Mouse (Mus musculus): ENCODE results near the gene Vmac. TPM values are rescaled to one million over a fixed set of nuclear protein-coding genes. Genes with fewer than 3 reads are reported as not detected.
A peak's percentile ranks its signal among the peaks of the same experiment; 100 is the strongest.

The Vmac gene
- polyA plus RNA-seq, 1 experiment from 2014 or later = 18.6 TPM

- Histone ChIP-seq H3K27ac (replicated peaks; ENCODE audit: low read depth, low read length) (no peak overlapping the region), H3K4me2 (ENCODE audit: low read depth, low read length) (no peak overlapping the region), H3K4me3 (ENCODE audit: low read depth, low read length) (no peak overlapping the region), H3K9ac (ENCODE audit: low read depth, low read length) (no peak overlapping the region), H3K36me3 (ENCODE audit: control insufficient read depth, insufficient read depth, low read length) (no peaks in the 10 kb centered on the region), H3K9me3 (ENCODE audit: control insufficient read depth, low read length) (no peaks in the 10 kb centered on the region), H3K4me1 (ENCODE audit: control insufficient read depth, insufficient read depth, low read length) (peaks cover 16% of the 10 kb centered on the region), H3K27me3 (replicated peaks; ENCODE audit: control insufficient read depth, insufficient read depth, low read length) (peaks cover 14% of the 10 kb centered on the region)
- ATAC-seq (ENCODE audit: low read depth) (no peak), DNase-seq (ENCODE audit: low spot score) (no peak)
- 65% methylated on average over 3 of the region's 3 CpGs for WGBS
Measured at GRCm38 (mm10) chr17:56761077-56761476, 43.3 kb upstream of the Vmac start.

- 45% methylated on average over 7 of the region's 7 CpGs for WGBS
- peaks cover 16% of the 10 kb centered on the region for H3K4me1 ChIP-seq (ENCODE audit: control insufficient read depth, insufficient read depth, low read length)
- H3K9ac ChIP-seq (ENCODE audit: low read depth, low read length) = no peak overlapping the region
- H3K4me2 ChIP-seq (ENCODE audit: low read depth, low read length) = no peak overlapping the region
- no peak overlapping the region for H3K4me3 ChIP-seq (ENCODE audit: low read depth, low read length)
- no peaks in the 10 kb centered on the region for H3K9me3 ChIP-seq (ENCODE audit: control insufficient read depth, low read length)
- no peak overlapping the region for H3K27ac ChIP-seq (replicated peaks; ENCODE audit: low read depth, low read length)
- no peaks in the 10 kb centered on the region for H3K36me3 ChIP-seq (ENCODE audit: control insufficient read depth, insufficient read depth, low read length)
- DNase-seq (ENCODE audit: low spot score) = no peak
- peaks cover 32% of the 10 kb centered on the region for H3K27me3 ChIP-seq (replicated peaks; ENCODE audit: control insufficient read depth, insufficient read depth, low read length)
- no peak for ATAC-seq (ENCODE audit: low read depth)
Measured at GRCm38 (mm10) chr17:56759261-56759660, 41.4 kb upstream of the Vmac start.

GRCm38 (mm10) chr17:56758132-56758531, 40.3 kb upstream of the Vmac start:
- H3K4me1 ChIP-seq (ENCODE audit: control insufficient read depth, insufficient read depth, low read length) = peaks cover 24% of the 10 kb centered on the region
- H3K4me2 ChIP-seq (ENCODE audit: low read depth, low read length) = peak overlapping the region; percentile 99; the same call in 1 of the 2 replicates
- H3K36me3 ChIP-seq (ENCODE audit: control insufficient read depth, insufficient read depth, low read length) = no peaks in the 10 kb centered on the region
- no peak overlapping the region for H3K27ac ChIP-seq (replicated peaks; ENCODE audit: low read depth, low read length)
- no peak overlapping the region for H3K4me3 ChIP-seq (ENCODE audit: low read depth, low read length)
- 4% methylated on average over 12 of the region's 12 CpGs for WGBS
- no peaks in the 10 kb centered on the region for H3K9me3 ChIP-seq (ENCODE audit: control insufficient read depth, low read length)
- peak; percentile 67 for DNase-seq (ENCODE audit: low spot score)
- ATAC-seq (ENCODE audit: low read depth) = no peak
- no peak overlapping the region for H3K9ac ChIP-seq (ENCODE audit: low read depth, low read length)
- H3K27me3 ChIP-seq (replicated peaks; ENCODE audit: control insufficient read depth, insufficient read depth, low read length) = peaks cover 42% of the 10 kb centered on the region

GRCm38 (mm10) chr17:56757416-56758123, 39.7 kb upstream of the Vmac start, which contains the start of gene Nrtn:
Nrtn (minus strand) TSS chr17:56757530.
- no peaks in the 10 kb centered on the region for H3K9me3 ChIP-seq (ENCODE audit: control insufficient read depth, low read length)
- H3K4me3 ChIP-seq (ENCODE audit: low read depth, low read length) = peak within 1 kb of the TSS; percentile 59
- ATAC-seq (ENCODE audit: low read depth) (peak; percentile 72), DNase-seq (ENCODE audit: low spot score) (peak; percentile 91)
- under 1% methylated on average over 17 of the region's 48 CpGs for WGBS
- peak within 1 kb of the TSS; percentile 71 for H3K9ac ChIP-seq (ENCODE audit: low read depth, low read length)
- no peaks in the 10 kb centered on the region for H3K36me3 ChIP-seq (ENCODE audit: control insufficient read depth, insufficient read depth, low read length)
- peaks cover 18% of the 10 kb centered on the region for H3K4me1 ChIP-seq (ENCODE audit: control insufficient read depth, insufficient read depth, low read length)
- H3K27me3 ChIP-seq (replicated peaks; ENCODE audit: control insufficient read depth, insufficient read depth, low read length) = peaks cover 47% of the 10 kb centered on the region
- H3K27ac ChIP-seq (replicated peaks; ENCODE audit: low read depth, low read length) = no peak within 1 kb of the TSS
- H3K4me2 ChIP-seq (ENCODE audit: low read depth, low read length) = peak within 1 kb of the TSS; percentile 99

- Histone ChIP-seq H3K4me1 (ENCODE audit: control insufficient read depth, insufficient read depth, low read length) (peaks cover 17% of the 10 kb centered on the region), H3K27me3 (replicated peaks; ENCODE audit: control insufficient read depth, insufficient read depth, low read length) (peaks cover 55% of the 10 kb centered on the region), H3K4me2 (ENCODE audit: low read depth, low read length) (peak overlapping the region; percentile 99), H3K9ac (ENCODE audit: low read depth, low read length) (peak overlapping the region; percentile 71), H3K9me3 (ENCODE audit: control insufficient read depth, low read length) (no peaks in the 10 kb centered on the region), H3K27ac (replicated peaks; ENCODE audit: low read depth, low read length) (no peak overlapping the region), H3K4me3 (ENCODE audit: low read depth, low read length) (peak overlapping the region; percentile 59), H3K36me3 (ENCODE audit: control insufficient read depth, insufficient read depth, low read length) (no peaks in the 10 kb centered on the region)
- peak; percentile 5; the same call in 1 of the 2 replicates for ATAC-seq (ENCODE audit: low read depth)
- no peak for DNase-seq (ENCODE audit: low spot score)
- whole genome bisulfite sequencing = under 1% methylated on average over 38 of the region's 51 CpGs
Measured at GRCm38 (mm10) chr17:56756703-56757399, 39.0 kb upstream of the Vmac start.

- H3K4me1 ChIP-seq (ENCODE audit: control insufficient read depth, insufficient read depth, low read length) = peaks cover 17% of the 10 kb centered on the region
Measured at GRCm38 (mm10) chr17:56754271-56755185, 36.7 kb upstream of the Vmac start.

GRCm38 (mm10) chr17:56753452-56753851, 35.6 kb upstream of the Vmac start:
- H3K4me3 ChIP-seq (ENCODE audit: low read depth, low read length) = no peak overlapping the region
- 16% methylated on average over 15 of the region's 15 CpGs for whole genome bisulfite sequencing
- no peak for DNase-seq (ENCODE audit: low spot score)
- no peak for ATAC-seq (ENCODE audit: low read depth)
- no peaks in the 10 kb centered on the region for H3K36me3 ChIP-seq (ENCODE audit: control insufficient read depth, insufficient read depth, low read length)
- H3K9me3 ChIP-seq (ENCODE audit: control insufficient read depth, low read length) = no peaks in the 10 kb centered on the region
- peaks cover 17% of the 10 kb centered on the region for H3K4me1 ChIP-seq (ENCODE audit: control insufficient read depth, insufficient read depth, low read length)
- H3K27me3 ChIP-seq (replicated peaks; ENCODE audit: control insufficient read depth, insufficient read depth, low read length) = peaks cover 56% of the 10 kb centered on the region
- no peak overlapping the region for H3K27ac ChIP-seq (replicated peaks; ENCODE audit: low read depth, low read length)
- no peak overlapping the region for H3K4me2 ChIP-seq (ENCODE audit: low read depth, low read length)
- no peak overlapping the region for H3K9ac ChIP-seq (ENCODE audit: low read depth, low read length)

More at GRCm38 (mm10) chr17:56754271-56755185, 36.7 kb upstream of the Vmac start:
- WGBS = 6% methylated on average over 32 of the region's 36 CpGs
- H3K9ac ChIP-seq (ENCODE audit: low read depth, low read length) = no peak overlapping the region
- no peaks in the 10 kb centered on the region for H3K9me3 ChIP-seq (ENCODE audit: control insufficient read depth, low read length)
- no peaks in the 10 kb centered on the region for H3K36me3 ChIP-seq (ENCODE audit: control insufficient read depth, insufficient read depth, low read length)
- H3K4me3 ChIP-seq (ENCODE audit: low read depth, low read length) = peak overlapping the region; percentile 7; the same call in 1 of the 2 replicates
- peak overlapping the region; percentile 28 for H3K4me2 ChIP-seq (ENCODE audit: low read depth, low read length)
- no peak for ATAC-seq (ENCODE audit: low read depth)
- no peak overlapping the region for H3K27ac ChIP-seq (replicated peaks; ENCODE audit: low read depth, low read length)
- H3K27me3 ChIP-seq (replicated peaks; ENCODE audit: control insufficient read depth, insufficient read depth, low read length) = peaks cover 56% of the 10 kb centered on the region
- no peak for DNase-seq (ENCODE audit: low spot score)

- 25% methylated on average over 49 of the region's 71 CpGs for WGBS
- ATAC-seq (ENCODE audit: low read depth) (peak; percentile 75), DNase-seq (ENCODE audit: low spot score) (peak; percentile 71)
- no peak overlapping the region for H3K27ac ChIP-seq (replicated peaks; ENCODE audit: low read depth, low read length)
- H3K4me1 ChIP-seq (ENCODE audit: control insufficient read depth, insufficient read depth, low read length) = peaks cover 12% of the 10 kb centered on the region
- peak overlapping the region; percentile 19; the same call in 1 of the 2 replicates for H3K9ac ChIP-seq (ENCODE audit: low read depth, low read length)
- peak overlapping the region; percentile 33 for H3K4me2 ChIP-seq (ENCODE audit: low read depth, low read length)
- H3K27me3 ChIP-seq (replicated peaks; ENCODE audit: control insufficient read depth, insufficient read depth, low read length) = peaks cover 47% of the 10 kb centered on the region
- H3K4me3 ChIP-seq (ENCODE audit: low read depth, low read length) = peak overlapping the region; percentile 19
- no peaks in the 10 kb centered on the region for H3K36me3 ChIP-seq (ENCODE audit: control insufficient read depth, insufficient read depth, low read length)
- no peaks in the 10 kb centered on the region for H3K9me3 ChIP-seq (ENCODE audit: control insufficient read depth, low read length)
Measured at GRCm38 (mm10) chr17:56751404-56752072, 33.7 kb upstream of the Vmac start.
